Mouse (Mus musculus) naive thymus-derived CD4-positive, alpha-beta T cell, adult 5 months (primary cell): ENCODE measurements around the gene Krt16. TPM values are rescaled to one million over a fixed set of nuclear protein-coding genes. Genes with fewer than 3 reads are reported as not detected.

Source experiments
- polyA plus RNA-seq: library from polyadenylated mRNA; unstranded; fragments of 100-300 nt; shearing (Covaris generic); gene quantifications from one replicate; pipeline ENCODE4 v1.2.1, GENCODE M21; 2017

Gene Krt16
- not detected for polyA plus RNA-seq

DNA sequence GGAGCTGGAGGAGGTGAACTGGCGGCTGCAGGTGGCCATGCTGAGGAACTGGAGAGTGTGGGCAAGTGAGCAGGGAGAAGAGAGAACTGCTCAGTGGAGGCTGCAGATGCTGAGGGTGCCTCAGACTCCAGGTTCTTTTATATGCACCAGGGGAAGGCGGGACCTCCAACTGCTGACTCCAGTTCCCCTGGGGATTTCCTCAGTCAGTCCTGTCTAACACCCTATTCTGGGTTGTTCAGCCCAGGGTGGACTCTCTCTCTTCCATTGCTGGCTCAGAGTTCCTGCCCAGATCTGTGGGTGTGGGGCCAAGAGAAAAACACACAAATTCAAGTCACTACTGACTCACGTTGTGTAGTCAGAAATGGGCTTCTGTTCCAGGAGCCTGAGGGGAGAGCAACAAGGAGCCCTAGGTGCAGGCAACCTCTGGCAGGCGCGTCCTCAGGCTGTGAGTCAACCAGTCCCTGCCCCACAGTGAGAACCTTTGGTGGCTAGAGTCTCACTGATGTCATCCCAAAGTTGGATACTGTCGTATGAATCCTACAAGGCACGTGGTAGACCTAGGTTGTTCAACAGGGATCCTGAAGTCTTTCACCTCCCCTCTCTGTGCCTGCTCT, at the start of gene Krt16:
Gene Krt16, minus strand, starts transcription at position 51 of the 614 bp plus-strand sequence.

DNA sequence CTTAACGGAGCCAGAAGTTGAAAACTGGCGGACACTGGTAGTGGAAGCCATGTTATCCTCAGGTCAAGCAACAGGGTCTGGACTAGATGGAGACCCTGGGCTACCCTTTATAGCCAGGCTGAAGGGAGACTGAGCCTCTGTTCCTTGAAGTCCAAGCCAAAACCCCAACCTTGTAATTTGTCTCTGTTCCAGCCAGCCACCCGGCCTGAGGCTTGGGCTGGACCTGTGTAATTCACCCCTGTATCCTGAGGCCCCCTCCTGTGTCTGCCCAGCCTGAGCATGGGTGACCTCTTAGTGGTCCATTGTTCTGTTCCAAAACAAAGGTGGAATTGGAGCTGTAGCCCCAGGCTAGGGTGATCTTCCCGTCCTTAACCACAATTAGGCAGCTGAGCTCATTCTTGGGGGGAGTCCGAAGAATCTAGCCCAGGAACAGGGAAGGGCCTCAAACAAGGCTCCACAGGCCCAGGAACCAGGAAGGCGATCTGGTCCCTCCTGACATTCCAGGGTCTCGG, 21.2 kb upstream of the Krt16 start, which contains the start of gene Krt42:
Gene Krt42, minus strand, starts transcription at position 51 of the 512 bp plus-strand sequence.

DNA sequence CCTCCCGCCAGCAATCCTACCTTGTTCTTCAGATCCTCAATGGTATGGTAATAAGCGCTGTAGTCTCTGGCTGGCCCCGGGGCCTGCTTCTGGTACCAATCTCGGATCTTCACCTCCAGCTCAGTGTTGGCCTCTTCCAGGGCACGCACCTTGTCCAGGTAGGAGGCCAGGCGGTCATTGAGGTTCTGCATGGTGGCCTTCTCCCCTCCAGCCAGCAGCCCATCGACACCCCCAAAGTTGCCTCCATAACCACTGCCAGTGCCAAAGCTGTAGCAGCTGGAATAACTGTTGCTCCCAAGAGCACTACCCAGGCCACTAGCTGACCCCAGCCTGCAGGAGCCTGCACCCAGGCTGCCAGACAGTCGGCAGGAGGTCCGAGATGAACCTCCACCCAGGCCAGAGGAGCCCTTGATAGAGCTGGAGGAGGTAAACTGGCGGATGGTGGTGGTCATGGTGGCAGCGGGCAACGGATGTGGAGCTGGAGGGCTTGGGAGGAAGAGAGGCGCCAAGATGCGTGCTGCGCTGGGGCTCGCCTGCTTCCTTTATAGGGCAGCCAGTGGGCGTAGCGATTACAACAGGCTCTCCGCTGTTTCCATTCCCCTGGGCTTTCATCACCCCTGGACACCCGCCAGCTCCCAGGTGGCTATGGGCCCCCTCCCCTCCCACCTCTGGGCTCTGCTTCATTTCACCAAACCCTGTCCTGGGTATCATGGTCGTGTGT, 12.0 kb upstream of the Krt16 start, which contains the start of gene Krt17:
Gene Krt17, minus strand, starts transcription at position 516 of the 721 bp plus-strand sequence.

DNA sequence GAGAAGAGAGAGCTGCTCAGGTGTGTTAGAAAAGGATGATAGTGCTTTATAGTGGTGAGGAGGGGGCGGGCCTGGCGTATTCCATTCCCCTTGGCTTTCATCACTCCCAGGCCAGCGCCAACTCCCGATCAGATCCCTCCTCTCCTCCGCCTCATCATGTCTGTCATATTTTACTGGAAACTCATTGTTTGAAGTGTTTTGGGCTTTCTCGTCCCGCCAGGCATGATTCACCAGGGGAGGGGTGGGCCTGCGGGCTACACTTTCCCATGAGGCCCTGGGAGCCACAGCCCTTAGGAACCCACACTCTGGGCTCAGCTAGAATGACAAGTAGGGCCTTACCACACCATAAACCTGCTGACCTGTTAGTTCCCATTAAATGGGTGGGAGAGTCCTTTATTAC, 41.2 kb downstream of the Krt16 start, which contains the start of gene Krt14:
Gene Krt14, minus strand, starts transcription at position 51 of the 400 bp plus-strand sequence.

Other genes starting within 250 kb of the Krt16 start
- gene Krt33a, start 232.7 kb downstream of the Krt16 start, polyA plus RNA-seq, result not detected
- gene Krt33b, start 219.0 kb downstream of the Krt16 start, polyA plus RNA-seq, result not detected
- gene Krt34, start 207.3 kb downstream of the Krt16 start, polyA plus RNA-seq, result not detected
- gene Krt31, start 198.4 kb downstream of the Krt16 start, polyA plus RNA-seq, result not detected
- not detected for gene Krt32, start 160.7 kb downstream of the Krt16 start, polyA plus RNA-seq
- gene Krt35, start 152.7 kb downstream of the Krt16 start, polyA plus RNA-seq, result not detected
- not detected for gene Krt36, start 143.3 kb downstream of the Krt16 start, polyA plus RNA-seq
- gene Krt13, start 127.3 kb downstream of the Krt16 start, polyA plus RNA-seq, result not detected
- gene Krt15, start 113.0 kb downstream of the Krt16 start, polyA plus RNA-seq, result not detected
- gene Krt19, start 100.2 kb downstream of the Krt16 start, polyA plus RNA-seq, result not detected
- not detected for gene Krt9, start 55.7 kb downstream of the Krt16 start, polyA plus RNA-seq
- not detected for gene Krt14, start 41.4 kb downstream of the Krt16 start, polyA plus RNA-seq
- not detected for gene Krt17, start 12.1 kb upstream of the Krt16 start, polyA plus RNA-seq
- gene Krt42, start 21.0 kb upstream of the Krt16 start, polyA plus RNA-seq, result not detected
- gene Eif1, start 71.0 kb upstream of the Krt16 start, polyA plus RNA-seq, result 4,878 TPM
- gene Gast, start 85.5 kb upstream of the Krt16 start, polyA plus RNA-seq, result not detected
- gene Hap1, start 107.2 kb upstream of the Krt16 start, polyA plus RNA-seq, result not detected
- gene Jup, start 148.9 kb upstream of the Krt16 start, polyA plus RNA-seq, result 7.5 TPM
- not detected for gene P3h4, start 165.9 kb upstream of the Krt16 start, polyA plus RNA-seq
- gene Fkbp10, start 166.8 kb upstream of the Krt16 start, polyA plus RNA-seq, result not detected
- gene Nt5c3b, start 192.9 kb upstream of the Krt16 start, polyA plus RNA-seq, result 116 TPM
- gene Klhl10, start 193.0 kb upstream of the Krt16 start, polyA plus RNA-seq, result not detected
- gene Klhl11, start 223.8 kb upstream of the Krt16 start, polyA plus RNA-seq, result 7.8 TPM